Mouse (Mus musculus): ENCODE results near the gene Lamtor1. TPM values are rescaled to one million over a fixed set of nuclear protein-coding genes. Genes with fewer than 3 reads are reported as not detected.

The Lamtor1 gene
- 161 and 163 TPM in 2 replicates for polyA plus RNA-seq (2015; fragmentation: Nextera tagmentation; extraction: Ambion mirVana)

GRCm38 (mm10) chr7:101905561-101906286 lies at the start of gene Lamtor1:
Gene Lamtor1 (plus strand): TSS chr7:101905904.
- Histone ChIP-seq H3K4me1 (replicated peaks; ENCODE audit: control insufficient read depth, insufficient read depth, low read length) (peaks cover 18% of the 10 kb centered on the region), H3K4me3 (ENCODE audit: low read length) (peak within 1 kb of the TSS; percentile 89), H3K9ac (ENCODE audit: low read length) (peak within 1 kb of the TSS; percentile 98), H3K36me3 (ENCODE audit: control insufficient read depth, insufficient read depth, low read length) (peaks cover 7% of the 10 kb centered on the region), H3K4me2 (ENCODE audit: low read depth, low read length) (peak within 1 kb of the TSS; percentile 87), H3K9me3 (ENCODE audit: control insufficient read depth, low read length) (0 out of 2 replicates have a peak, but pooled peaks cover 3% of the 10 kb centered on the region), H3K27ac (ENCODE audit: low read length) (peak within 1 kb of the TSS; percentile 98), H3K27me3 (ENCODE audit: control insufficient read depth, insufficient read depth, low read depth, low read length) (no peaks in the 10 kb centered on the region)
- peak; percentile 99 for ATAC-seq (ENCODE audit: low read depth)
- WGBS, result under 1% methylated on average over 61 of the region's 61 CpGs

- H3K4me1 ChIP-seq (replicated peaks; ENCODE audit: control insufficient read depth, insufficient read depth, low read length), result no peaks in the 10 kb centered on the region
- no peaks in the 10 kb centered on the region for H3K36me3 ChIP-seq (ENCODE audit: control insufficient read depth, insufficient read depth, low read length)
- no peak within 1 kb of the TSS for H3K27ac ChIP-seq (ENCODE audit: low read length)
- no peaks in the 10 kb centered on the region for H3K27me3 ChIP-seq (ENCODE audit: control insufficient read depth, insufficient read depth, low read depth, low read length)
- no peaks in the 10 kb centered on the region for H3K9me3 ChIP-seq (ENCODE audit: control insufficient read depth, low read length)
- WGBS, result 89% methylated on average over 4 of the region's 4 CpGs
- H3K4me2 ChIP-seq (ENCODE audit: low read depth, low read length), result no peak within 1 kb of the TSS
- ATAC-seq (ENCODE audit: low read depth), result no peak
- no peak within 1 kb of the TSS for H3K9ac ChIP-seq (ENCODE audit: low read length)
- no peak within 1 kb of the TSS for H3K4me3 ChIP-seq (ENCODE audit: low read length)
Observed at GRCm38 (mm10) chr7:101857094-101857493, 48.6 kb upstream of the Lamtor1 start, which contains the start of gene Folr2. Gene Folr2 (minus strand): TSS chr7:101857194.

GRCm38 (mm10) chr7:101858362-101858761 lies 47.3 kb upstream of the Lamtor1 start:
- 74% methylated on average over 9 of the region's 9 CpGs for WGBS
- Histone ChIP-seq H3K9me3 (ENCODE audit: control insufficient read depth, low read length) (no peaks in the 10 kb centered on the region), H3K4me3 (ENCODE audit: low read length) (no peak overlapping the region), H3K36me3 (ENCODE audit: control insufficient read depth, insufficient read depth, low read length) (no peaks in the 10 kb centered on the region), H3K27ac (ENCODE audit: low read length) (no peak overlapping the region), H3K9ac (ENCODE audit: low read length) (no peak overlapping the region), H3K27me3 (ENCODE audit: control insufficient read depth, insufficient read depth, low read depth, low read length) (no peaks in the 10 kb centered on the region), H3K4me2 (ENCODE audit: low read depth, low read length) (no peak overlapping the region), H3K4me1 (replicated peaks; ENCODE audit: control insufficient read depth, insufficient read depth, low read length) (no peaks in the 10 kb centered on the region)
- ATAC-seq (ENCODE audit: low read depth), result no peak

- no peak for ATAC-seq (ENCODE audit: low read depth)
- no peak overlapping the region for H3K27ac ChIP-seq (ENCODE audit: low read length)
- H3K4me3 ChIP-seq (ENCODE audit: low read length), result no peak overlapping the region
- H3K9me3 ChIP-seq (ENCODE audit: control insufficient read depth, low read length), result no peaks in the 10 kb centered on the region
- no peak overlapping the region for H3K9ac ChIP-seq (ENCODE audit: low read length)
- H3K4me2 ChIP-seq (ENCODE audit: low read depth, low read length), result no peak overlapping the region
- no peaks in the 10 kb centered on the region for H3K4me1 ChIP-seq (replicated peaks; ENCODE audit: control insufficient read depth, insufficient read depth, low read length)
- H3K36me3 ChIP-seq (ENCODE audit: control insufficient read depth, insufficient read depth, low read length), result no peaks in the 10 kb centered on the region
- no peaks in the 10 kb centered on the region for H3K27me3 ChIP-seq (ENCODE audit: control insufficient read depth, insufficient read depth, low read depth, low read length)
Observed at GRCm38 (mm10) chr7:101860978-101861377, 44.7 kb upstream of the Lamtor1 start.

GRCm38 (mm10) chr7:101862291-101862690 lies 43.4 kb upstream of the Lamtor1 start:
- Histone ChIP-seq H3K36me3 (ENCODE audit: control insufficient read depth, insufficient read depth, low read length) (no peaks in the 10 kb centered on the region), H3K9ac (ENCODE audit: low read length) (no peak overlapping the region), H3K27me3 (ENCODE audit: control insufficient read depth, insufficient read depth, low read depth, low read length) (no peaks in the 10 kb centered on the region), H3K9me3 (ENCODE audit: control insufficient read depth, low read length) (no peaks in the 10 kb centered on the region; the same call in 1 of the 2 replicates), H3K4me3 (ENCODE audit: low read length) (no peak overlapping the region), H3K4me2 (ENCODE audit: low read depth, low read length) (no peak overlapping the region), H3K4me1 (replicated peaks; ENCODE audit: control insufficient read depth, insufficient read depth, low read length) (no peaks in the 10 kb centered on the region), H3K27ac (ENCODE audit: low read length) (no peak overlapping the region)
- ATAC-seq (ENCODE audit: low read depth), result no peak
- WGBS, result 53% methylated on average over 3 of the region's 3 CpGs

- WGBS, result 58% methylated on average over 3 of the region's 3 CpGs
- no peak for ATAC-seq (ENCODE audit: low read depth)
- Histone ChIP-seq H3K27ac (ENCODE audit: low read length) (no peak within 1 kb of the TSS), H3K36me3 (ENCODE audit: control insufficient read depth, insufficient read depth, low read length) (no peaks in the 10 kb centered on the region), H3K4me2 (ENCODE audit: low read depth, low read length) (no peak within 1 kb of the TSS), H3K27me3 (ENCODE audit: control insufficient read depth, insufficient read depth, low read depth, low read length) (no peaks in the 10 kb centered on the region), H3K4me3 (ENCODE audit: low read length) (no peak within 1 kb of the TSS), H3K4me1 (replicated peaks; ENCODE audit: control insufficient read depth, insufficient read depth, low read length) (no peaks in the 10 kb centered on the region), H3K9me3 (ENCODE audit: control insufficient read depth, low read length) (no peaks in the 10 kb centered on the region; the same call in 1 of the 2 replicates), H3K9ac (ENCODE audit: low read length) (no peak within 1 kb of the TSS)
Observed at GRCm38 (mm10) chr7:101863415-101863814, 42.3 kb upstream of the Lamtor1 start, which contains the start of gene Anapc15. Gene Anapc15 (plus strand): TSS chr7:101863715.

- no peak for ATAC-seq (ENCODE audit: low read depth)
- 72% methylated on average over 11 of the region's 11 CpGs for WGBS
Observed at GRCm38 (mm10) chr7:101866491-101867265, 39.0 kb upstream of the Lamtor1 start.

GRCm38 (mm10) chr7:101867482-101867881 lies 38.2 kb upstream of the Lamtor1 start:
- Histone ChIP-seq H3K27me3 (ENCODE audit: control insufficient read depth, insufficient read depth, low read depth, low read length) (no peaks in the 10 kb centered on the region), H3K27ac (ENCODE audit: low read length) (no peak overlapping the region), H3K4me3 (ENCODE audit: low read length) (no peak overlapping the region), H3K36me3 (ENCODE audit: control insufficient read depth, insufficient read depth, low read length) (no peaks in the 10 kb centered on the region), H3K4me1 (replicated peaks; ENCODE audit: control insufficient read depth, insufficient read depth, low read length) (no peaks in the 10 kb centered on the region), H3K4me2 (ENCODE audit: low read depth, low read length) (no peak overlapping the region), H3K9me3 (ENCODE audit: control insufficient read depth, low read length) (no peaks in the 10 kb centered on the region; the same call in 1 of the 2 replicates), H3K9ac (ENCODE audit: low read length) (no peak overlapping the region)
- no peak for ATAC-seq (ENCODE audit: low read depth)
- 92% methylated on average over 4 of the region's 4 CpGs for WGBS

More at GRCm38 (mm10) chr7:101866491-101867265, 39.0 kb upstream of the Lamtor1 start:
- no peak overlapping the region for H3K4me2 ChIP-seq (ENCODE audit: low read depth, low read length)
- no peak overlapping the region for H3K9ac ChIP-seq (ENCODE audit: low read length)
- H3K27me3 ChIP-seq (ENCODE audit: control insufficient read depth, insufficient read depth, low read depth, low read length), result no peaks in the 10 kb centered on the region
- no peaks in the 10 kb centered on the region; the same call in 1 of the 2 replicates for H3K9me3 ChIP-seq (ENCODE audit: control insufficient read depth, low read length)
- no peak overlapping the region for H3K4me3 ChIP-seq (ENCODE audit: low read length)
- no peaks in the 10 kb centered on the region for H3K36me3 ChIP-seq (ENCODE audit: control insufficient read depth, insufficient read depth, low read length)
- no peaks in the 10 kb centered on the region for H3K4me1 ChIP-seq (replicated peaks; ENCODE audit: control insufficient read depth, insufficient read depth, low read length)
- no peak overlapping the region for H3K27ac ChIP-seq (ENCODE audit: low read length)
